Mouse (Mus musculus) 416B (cell line): ENCODE data around the gene Zscan21.

Source experiments
- DNase-seq: peaks from one replicate; pipeline ENCODE4 v3.0.0; 2011; ENCODE audit warnings: low read depth

Gene Zscan21

DNA sequence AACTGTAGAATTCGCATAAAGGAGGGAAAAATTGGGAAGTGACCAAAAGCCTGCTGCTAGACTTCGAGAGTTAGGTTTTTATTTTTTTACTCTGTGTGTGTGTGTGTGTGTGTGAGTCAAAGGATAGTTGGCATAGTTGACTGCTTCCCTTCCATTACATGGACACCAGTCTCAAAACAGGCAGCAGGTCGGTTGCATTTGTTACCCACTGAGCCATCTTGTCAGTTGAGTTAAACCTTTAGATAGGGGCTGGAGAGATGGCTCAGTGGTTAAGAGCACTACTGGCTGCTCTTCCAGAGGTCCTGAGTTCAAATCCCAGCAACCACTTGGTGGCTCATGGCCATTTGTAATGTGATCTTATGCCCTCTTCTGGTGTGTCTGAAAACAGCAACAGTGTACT, 1.3 kb downstream of the Zscan21 start:
- no peak for DNase-seq

DNA sequence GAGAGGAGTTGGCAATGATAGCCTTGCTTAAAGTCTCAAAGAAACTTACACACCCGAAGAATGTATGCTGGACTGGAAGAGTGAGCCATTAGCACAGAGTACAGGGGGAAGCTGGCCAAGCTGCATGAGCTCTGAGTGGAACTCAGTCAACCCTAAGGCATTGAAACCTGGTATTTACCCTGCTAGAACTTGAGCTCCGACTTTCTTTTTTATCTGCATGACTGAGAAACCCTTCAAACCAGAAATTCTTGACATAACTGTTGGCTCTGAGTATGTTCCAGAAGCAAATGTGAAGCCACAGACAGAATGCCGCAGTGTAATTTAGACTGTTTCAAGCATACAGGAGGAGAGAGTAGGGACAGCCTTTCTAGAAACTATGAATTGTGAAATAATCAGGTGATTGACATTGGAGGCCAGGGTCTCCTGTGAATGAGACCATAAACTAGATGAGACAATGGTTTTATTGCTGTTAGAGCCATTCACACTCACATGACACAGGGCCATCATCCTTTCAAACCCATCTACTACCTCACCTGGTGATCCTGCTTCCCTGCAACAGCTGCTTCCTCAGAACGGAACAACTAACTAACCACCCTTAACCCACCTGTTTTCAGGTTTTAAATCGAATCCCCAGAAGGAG, 15.8 kb downstream of the Zscan21 start:
- DNase-seq = no peak

DNA sequence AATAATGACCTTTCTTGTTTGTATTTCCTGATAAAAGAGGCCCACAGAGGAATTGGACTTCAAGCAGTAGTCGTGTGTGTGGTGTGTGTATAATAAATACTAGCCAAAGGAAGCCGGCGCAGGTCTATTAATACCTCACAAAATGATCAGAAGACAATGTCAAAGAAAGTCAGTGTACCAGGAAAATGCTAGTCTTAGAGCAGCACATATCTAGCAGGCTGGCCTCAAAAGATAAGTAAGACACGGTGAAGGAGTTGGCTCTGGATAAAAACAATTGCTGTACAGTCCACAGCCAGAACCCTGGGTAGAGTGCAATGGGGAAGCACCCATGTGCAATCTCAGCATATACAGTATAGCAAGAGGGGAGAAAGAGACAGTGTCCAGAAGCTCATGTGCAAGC, 20.6 kb downstream of the Zscan21 start:
- no peak for DNase-seq

DNA sequence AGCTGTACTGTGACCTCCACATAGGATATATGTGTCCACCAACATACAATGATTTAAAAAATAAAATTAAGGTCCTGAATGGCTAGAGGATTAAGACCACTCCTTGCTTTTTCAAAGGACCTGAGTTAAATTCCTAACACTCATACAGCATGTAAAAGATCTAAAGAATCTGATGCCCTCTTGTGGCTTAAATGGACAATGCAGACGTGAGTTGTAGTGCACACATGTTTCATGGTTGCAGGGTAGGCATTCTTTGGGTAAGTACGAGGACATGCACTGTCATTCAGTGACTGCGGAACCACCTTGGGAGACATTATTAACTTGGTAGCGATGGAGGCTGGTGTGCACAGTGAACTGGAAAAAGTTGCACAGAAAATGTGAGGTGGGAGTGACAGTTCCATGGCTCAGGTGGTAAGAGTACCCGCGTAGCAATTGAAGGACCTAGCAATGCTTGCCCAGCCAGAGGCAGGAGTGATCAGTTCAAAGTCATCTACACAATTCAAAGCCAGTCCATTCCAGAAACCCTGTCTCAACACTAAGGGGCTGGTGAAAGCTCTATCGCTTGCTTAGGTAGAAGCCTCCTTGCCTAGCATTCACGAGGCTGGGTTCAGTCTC, 21.3 kb downstream of the Zscan21 start:
- DNase-seq = peak; percentile 84

DNA sequence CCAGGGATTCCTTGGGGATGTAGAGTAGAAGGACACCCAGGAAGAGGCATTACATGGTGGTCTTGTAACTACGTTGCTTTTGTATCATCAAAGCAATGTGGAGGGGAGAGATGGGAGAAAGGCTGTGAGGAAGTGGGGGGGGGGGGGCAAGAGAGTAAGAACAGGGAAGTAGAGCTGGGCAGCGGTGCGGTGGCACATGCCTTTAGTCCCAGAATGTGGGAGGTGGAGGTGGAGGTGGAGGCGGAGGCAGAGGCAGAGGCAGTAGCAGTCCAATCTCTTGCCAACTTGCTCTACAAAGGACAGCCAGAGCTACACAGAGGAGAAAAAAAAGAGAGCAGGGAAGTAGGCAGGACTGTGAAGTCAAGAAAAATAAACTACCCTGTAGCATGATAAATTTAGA, 21.9 kb downstream of the Zscan21 start:
- DNase-seq = peak; percentile 36

DNA sequence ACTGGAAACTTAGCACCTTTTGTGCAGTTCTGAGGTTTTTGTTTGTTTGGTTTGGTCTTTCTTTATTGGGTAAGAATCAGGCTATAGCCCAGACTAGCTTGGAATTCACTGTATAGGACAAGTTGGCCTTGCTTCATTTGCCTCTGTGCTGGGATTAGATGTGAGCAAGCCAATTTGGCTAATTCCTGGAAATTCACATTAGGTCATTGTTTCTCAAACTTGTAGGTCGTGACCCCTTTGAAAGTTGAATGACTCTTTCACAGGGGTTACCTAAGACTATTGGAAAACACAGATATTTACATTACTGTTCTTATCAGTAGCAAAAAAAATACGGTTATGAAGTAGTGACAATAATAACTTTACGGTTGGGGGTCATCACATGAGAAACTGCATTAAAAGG, 37.7 kb downstream of the Zscan21 start:
- no peak for DNase-seq

DNA sequence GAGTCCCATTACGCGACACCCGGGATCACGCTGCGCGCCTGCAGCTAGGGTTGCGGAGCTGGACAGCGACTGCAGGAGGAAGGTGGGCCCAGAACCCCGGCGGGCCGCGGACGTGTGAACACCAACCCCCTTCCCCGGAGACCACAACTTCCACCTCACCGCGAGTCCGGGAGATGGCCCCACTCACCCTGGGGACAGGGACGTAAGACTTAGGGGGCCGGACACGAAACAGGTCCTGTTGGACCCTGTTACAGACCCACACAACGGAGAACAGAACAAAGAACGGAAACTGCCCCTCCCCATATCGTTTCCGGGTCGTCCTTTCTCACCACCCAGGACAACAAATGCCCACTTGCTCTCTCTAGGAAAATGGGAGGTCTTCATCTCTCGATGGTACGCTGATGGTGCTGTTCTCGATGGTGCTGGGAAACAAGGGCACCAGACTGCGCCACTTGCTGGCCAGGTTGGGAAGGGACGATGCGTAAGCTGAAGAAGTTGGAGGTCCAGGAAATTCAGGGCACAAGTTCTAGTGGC, 38.8 kb downstream of the Zscan21 start, which contains the start of gene Zfp113:
TSS of gene Zfp113 (minus strand) at position 302 of the 534 bp plus-strand sequence.
- peak; percentile 99 for DNase-seq

DNA sequence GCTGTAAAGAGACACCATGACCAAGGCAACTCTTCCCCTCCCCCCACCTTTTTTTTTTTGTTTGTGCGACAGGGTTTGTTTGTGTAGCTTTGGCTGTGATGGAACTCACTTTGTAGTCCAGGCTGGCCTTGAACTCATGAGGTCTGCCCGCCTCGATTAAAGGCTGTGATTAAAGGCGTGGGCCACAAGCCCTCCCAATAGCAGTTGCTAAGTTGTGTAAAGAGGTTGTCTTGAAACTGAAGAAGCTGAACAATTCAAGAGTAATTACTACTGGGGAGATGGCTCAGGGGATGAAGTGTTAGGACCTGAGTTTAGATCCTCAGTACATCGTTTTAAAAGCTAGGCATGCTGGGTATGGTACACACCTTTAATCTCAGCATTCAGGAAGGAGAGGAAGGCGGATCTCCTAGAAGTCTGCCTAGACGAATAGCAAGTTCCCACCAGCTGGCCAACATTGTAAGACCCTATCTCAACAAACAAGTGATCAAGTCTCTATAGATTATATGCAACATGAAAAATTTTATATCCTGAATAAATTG, 43.6 kb downstream of the Zscan21 start:
- DNase-seq = no peak

DNA sequence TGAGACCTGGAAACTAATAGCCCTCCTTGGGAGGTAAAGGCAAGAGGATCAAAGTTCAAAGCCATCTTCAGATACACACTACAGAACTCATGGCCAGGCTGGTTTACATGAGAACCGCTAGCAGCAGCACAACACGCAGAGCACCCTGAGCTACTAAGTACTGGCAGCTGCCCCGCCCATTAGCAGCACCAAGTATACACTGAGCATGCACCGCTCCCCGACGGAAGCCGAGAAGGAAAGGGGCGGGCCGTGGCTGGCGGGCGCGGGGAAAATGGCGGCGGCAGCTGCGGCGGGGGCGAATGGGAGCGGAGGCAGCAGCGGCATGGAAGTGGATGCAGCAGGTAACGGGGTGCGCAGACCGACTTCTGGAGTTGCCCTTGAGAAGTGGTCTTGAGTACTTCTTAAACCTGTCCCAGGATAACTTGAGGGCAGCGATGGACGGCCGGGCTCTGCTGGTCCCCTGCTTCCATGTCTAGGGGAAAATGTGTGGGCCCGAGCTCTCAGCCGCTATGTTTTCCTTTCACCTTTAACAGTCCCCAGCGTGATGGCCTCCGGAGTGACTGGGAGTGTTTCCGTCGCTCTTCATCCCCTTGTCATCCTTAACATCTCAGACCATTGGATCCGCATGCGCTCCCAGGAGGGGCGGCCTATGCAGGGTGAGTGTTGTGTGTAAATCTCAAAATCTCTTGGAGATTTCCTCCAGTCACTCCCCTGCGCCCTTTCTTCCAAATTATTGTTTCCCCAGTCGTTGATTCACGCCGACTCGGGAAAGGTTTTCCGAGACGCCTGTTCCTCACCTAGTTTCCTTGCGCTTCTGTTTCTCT, 44.4 kb downstream of the Zscan21 start, which contains the start of gene Cops6:
TSS of gene Cops6 (plus strand) at position 230 of the 824 bp plus-strand sequence.
- DNase-seq = peak; percentile 94

DNA sequence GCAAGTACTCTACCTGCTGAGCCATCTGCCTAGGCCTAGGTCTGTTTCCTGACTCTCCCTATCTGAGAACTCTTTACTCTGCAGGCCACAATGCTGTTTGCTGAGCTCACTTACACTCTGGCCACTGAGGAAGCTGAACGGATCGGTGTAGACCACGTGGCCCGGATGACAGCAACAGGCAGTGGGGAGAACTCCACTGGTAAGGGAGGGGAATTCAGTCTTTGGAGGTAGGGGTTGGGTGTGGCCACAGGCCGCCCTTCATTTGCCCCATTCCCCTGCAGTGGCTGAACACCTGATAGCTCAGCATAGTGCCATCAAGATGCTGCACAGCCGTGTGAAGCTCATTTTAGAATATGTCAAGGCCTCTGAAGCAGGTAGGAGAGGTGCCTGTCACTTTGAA, 46.3 kb downstream of the Zscan21 start:
- no peak for DNase-seq

DNA sequence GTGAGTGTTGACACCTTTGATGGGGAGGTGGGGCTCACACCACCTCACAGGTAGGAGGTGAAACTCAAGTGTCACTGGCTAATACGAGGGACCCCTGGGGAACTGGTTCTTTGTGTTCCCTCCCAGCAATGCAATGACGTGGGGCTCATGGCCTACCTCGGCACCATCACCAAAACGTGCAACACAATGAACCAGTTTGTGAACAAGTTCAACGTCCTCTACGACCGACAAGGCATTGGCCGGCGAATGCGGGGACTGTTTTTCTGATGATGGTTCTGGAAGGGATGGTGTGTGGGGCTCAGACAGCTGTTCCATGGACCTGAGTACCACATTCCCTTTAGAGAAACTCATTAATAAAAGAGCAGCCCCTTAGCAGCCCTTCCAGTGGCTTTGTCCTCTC, 46.9 kb downstream of the Zscan21 start:
- DNase-seq = no peak

DNA sequence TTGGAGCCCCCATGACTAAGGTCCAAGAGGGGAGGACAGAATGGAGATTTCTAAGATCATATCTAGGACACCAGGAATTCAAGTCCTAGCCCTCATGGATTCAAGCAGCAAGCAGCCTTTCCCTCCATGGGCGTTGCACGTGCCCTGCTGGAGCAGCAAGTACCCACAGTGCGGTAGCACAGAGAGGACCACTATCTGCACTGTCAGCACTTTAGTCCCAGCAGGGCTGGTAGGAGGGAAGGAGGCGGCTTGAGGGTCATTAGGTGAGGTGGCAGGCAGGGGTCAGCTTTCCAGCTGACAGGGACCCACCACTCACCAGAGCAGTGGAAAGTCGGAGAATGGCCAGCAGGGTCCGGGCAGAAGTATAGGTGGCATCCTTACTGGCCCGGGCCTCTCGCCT, 48.9 kb downstream of the Zscan21 start:
- no peak for DNase-seq

DNA sequence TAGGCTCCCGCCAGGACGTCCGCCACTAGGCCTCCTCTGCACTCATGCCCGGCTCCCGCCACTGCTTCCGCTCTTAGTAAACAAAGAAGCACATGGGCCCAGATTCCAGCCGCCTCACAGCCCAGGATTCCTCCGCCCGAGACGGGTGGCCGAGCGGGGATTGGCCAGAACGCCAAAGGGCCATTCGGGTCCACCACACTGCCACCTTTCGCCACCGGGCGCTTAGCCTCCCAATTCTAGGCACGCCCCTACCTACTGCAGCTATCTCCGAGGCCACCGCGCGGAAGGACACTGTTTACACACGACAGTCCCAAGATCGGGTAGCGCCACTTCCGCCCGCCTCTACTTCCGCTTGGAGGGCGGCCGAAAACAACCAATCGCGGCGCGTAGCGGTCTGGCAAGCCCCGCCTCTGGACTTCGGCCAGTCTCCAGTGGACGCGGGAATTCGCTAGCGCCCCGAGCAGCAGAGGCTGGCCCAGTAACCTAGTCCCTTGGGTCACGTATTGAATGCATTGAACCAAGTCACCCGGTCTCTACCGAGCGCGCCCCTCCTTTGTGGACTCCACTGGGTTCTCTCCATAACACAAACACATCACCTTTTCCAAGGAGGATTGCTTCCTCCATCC, 54.3 kb downstream of the Zscan21 start:
- DNase-seq = peak; percentile 99

DNA sequence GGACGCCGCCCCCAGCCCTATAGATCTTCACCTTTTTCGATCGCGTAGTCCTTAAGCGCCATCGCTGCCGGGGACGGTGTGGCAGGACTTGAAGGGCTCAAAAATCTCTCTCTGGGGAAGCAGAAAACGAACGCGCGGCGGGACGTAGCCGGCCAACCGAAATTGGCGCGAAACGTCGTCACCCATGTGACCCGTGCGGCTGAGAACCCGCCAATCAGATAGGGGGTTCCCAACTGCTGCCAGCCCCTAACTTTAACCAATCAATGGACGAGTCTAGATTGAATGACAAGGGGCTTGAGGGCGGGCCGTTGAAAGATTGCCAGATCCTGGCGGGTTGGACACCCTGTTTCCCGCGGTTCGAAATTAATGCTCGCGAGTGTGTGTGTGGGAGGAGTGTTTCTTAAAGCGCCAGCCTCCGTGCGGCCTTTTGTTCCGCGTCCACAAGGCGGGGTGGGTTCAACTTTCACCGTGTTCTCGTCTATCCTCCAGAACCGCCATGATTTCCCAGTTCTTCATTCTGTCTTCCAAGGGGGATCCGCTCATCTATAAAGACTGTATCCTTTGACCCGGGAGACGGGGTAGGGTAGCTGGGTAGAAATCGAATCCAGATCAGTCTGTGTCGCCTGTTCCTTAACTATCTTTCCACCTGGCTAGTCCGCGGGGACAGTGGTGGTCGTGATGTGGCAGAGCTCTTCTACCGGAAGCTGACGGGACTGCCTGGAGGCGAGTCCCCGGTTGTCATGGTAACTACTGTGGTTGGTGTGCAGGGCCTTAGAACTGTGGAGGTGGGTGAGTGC, 55.2 kb downstream of the Zscan21 start, which contains the start of the genes Ap4m1 and Mcm7:
TSS of gene Ap4m1 (plus strand) at position 308 of the 797 bp plus-strand sequence.
TSS of gene Mcm7 (minus strand) at position 728 of the 797 bp plus-strand sequence.
- peak; percentile 99 for DNase-seq

DNA sequence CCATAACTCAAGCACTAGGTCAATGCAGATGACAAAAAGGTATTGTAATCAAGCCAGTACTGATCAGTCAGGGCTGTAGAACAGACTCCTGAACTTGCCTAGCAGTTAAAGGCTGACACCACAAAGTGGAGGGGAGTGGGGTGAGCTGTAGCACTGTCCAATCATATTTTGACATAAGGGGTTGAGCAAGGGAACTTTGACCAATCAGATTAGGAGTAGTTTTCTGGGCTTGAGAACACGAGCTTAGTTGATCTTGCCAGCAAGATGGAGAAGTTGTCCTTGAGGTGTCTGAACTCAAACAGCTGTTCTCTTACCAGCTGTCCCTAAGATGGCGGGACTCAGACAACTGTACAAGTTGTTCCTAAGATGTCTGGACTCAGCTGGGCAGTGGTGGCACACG, 56.5 kb downstream of the Zscan21 start:
- DNase-seq = peak; percentile 90
